Mouse (Mus musculus) bone marrow macrophage, adult 2 months (primary cell): ENCODE data around the gene Gpn3.

Source experiments
- CTCF ChIP-seq: IDR thresholded peaks from 2 replicates; pipeline ENCODE4 v1.5.1; 2012; ENCODE audit warnings: low read depth, mild to moderate bottlenecking, low read length, moderate library complexity
- POLR2A ChIP-seq: IDR thresholded peaks from 2 replicates; pipeline ENCODE4 v1.6.1; 2012; ENCODE audit warnings: mild to moderate bottlenecking, low read depth, low read length, borderline replicate concordance

- TF ChIP-seq POLR2A (no peak), CTCF (no peak)
Measured at GRCm38 (mm10) chr5:122336554-122337294, 35.0 kb upstream of the Gpn3 start.
